Mouse (Mus musculus): ENCODE results near the gene Camk2d.

- TF ChIP-seq TBP (IDR thresholded peaks at IDR 0.05; ENCODE audit: low read depth, low read length) = no peak
- TF ChIP-seq E2F4 (IDR thresholded peaks at IDR 0.05; ENCODE audit: borderline replicate concordance, low read depth, low read length) = no peak
- TF ChIP-seq POLR2A (IDR thresholded peaks at IDR 0.05; ENCODE audit: control insufficient read depth in 1 of 2, insufficient read depth in 1 of 2, low read depth in 1 of 2, low read length in 2 of 2, poor library complexity in 1 of 2) = no peak
Observed at GRCm38 (mm10) chr3:126632580-126632979, 36.5 kb downstream of the Camk2d start.

All from MEL (cell line).